Mouse (Mus musculus) mouse trophoblast stem cell (cell line): Measurements from ENCODE around the gene Mycbp2.

ENCODE experiments used
- in situ Hi-C, 2 experiments: fragments of 300-500 bp; cut with MseI, MboI; formaldehyde crosslinking; loops; 2 replicates in 1 of 2; 3 replicates in 1 of 2; pipeline ENCODE4 v1.15.1; 2025

The Mycbp2 gene

DNA sequence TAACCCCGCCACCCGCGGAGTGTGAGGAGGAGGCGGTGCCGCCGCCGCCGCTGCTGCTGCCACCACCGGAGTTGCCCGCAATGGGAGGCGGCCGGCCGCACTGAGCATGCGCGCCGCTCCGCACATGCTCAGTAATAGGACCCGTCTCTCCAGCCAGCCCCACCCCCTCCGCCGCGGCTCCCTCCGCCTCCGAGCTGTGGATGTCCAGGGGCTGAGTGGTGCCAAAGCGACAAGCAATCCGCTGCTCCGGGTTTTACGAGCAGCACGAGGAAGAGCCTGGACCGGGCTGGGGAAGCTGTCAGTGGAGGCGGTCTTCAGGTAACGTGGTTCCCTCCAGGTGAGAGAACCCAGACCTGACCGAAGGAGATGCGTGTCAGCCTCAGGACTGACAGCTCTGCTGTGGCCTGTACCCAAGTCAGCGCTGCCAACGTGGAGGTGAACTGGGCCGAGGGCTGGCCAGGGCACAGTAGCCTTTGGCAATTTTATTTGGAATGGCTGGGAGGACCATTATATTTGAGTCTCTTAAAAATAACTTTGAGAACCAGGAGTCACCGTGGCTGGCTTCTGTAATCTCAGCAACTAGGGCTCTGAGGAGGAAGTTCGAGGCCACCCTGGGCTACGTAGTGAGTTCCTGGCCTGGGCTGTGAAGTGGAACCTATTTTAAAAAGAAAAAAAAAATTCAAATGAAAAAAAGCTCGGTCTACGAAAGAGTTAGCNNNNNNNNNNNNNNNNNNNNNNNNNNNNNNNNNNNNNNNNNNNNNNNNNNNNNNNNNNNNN is at the start of gene Mycbp2:
TSS of gene Mycbp2 (minus strand) at position 86 of the 777 bp plus-strand sequence.
- in situ Hi-C loops = no loop called here

DNA sequence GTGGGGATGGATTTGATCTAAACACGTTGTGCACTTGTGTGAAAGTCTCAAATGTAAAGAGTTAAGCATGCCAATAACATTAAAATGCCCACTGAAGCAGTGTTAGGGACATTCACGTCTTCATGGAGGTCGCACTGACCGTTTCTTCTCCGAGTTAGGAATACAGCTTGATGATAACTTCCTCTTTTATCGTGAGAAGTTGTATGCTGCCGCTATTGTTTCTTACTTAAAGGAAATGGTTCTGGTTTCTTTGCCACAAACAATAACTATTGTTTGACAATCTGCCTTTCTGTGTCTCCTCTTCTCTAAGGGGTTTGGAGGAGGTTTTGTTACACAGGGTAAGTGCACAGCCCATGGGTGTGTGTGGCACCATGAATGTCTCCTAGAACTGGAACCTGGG is 45.8 kb upstream of the Mycbp2 start:
- in situ Hi-C loops = no loop called here

DNA sequence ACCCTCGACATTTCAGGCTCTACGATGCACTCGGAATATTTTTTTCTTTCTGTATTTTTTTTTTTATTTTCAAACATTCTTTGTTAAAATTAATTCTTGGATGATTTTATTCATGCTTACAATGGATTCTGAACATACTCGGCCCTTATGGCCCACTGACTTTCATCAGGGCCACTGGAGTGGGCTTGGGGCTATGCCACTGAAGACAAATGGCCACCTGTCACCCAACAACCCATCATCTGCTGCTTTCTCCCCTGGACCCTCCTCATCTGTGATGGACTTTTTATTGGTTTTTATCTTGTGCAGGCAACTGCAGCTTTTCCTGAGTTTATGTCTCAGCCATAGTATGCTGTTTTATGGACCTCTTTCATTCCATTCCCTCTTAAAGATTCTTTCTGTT is 40.8 kb upstream of the Mycbp2 start:
- in situ Hi-C loops = no loop called here

DNA sequence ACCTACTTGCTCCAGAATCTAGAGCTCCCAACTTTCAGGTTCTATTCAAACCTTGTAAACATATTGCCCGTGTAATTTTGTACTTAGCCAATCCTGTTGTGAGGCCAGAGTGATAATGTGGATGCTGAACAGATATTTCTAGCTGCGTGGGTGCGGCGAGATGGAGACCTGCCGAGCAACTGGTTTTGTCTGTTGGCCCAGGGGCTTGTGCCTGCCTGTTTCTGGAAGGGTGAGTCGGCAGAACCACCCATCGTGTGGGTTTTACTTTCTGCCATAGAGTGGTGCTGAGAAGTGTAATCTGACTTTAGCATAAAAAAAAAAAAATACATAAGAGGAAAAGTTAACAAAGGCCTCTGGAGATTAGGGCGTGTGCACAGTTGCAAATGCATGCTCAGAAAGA is 40.3 kb upstream of the Mycbp2 start:
- in situ Hi-C loops = no loop called here

DNA sequence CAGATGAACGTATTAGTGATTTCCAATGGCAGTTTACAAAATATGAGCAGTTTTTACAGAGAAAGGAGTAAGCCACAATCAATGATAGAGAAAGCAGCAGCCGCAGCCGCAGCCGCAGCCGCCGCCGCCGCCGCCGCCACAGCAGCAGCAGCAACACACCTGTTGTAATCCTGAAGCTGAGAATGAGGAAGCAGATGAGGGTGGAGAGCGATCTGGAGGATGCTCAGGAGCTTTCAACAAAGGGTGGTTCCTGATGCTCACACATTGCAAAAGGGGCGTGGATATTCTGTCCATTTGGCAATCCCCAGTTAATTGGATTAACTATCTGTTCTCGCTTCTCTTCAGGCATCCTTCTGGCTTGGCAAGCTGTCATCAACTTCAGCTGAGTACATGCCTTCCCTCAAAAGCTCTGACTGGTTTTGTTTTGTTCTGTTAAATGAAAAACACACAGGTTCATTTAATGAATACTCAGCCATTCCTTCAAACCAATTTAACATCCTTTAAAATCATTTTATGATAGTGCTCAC is 38.5 kb upstream of the Mycbp2 start:
- in situ Hi-C loops = no loop called here

DNA sequence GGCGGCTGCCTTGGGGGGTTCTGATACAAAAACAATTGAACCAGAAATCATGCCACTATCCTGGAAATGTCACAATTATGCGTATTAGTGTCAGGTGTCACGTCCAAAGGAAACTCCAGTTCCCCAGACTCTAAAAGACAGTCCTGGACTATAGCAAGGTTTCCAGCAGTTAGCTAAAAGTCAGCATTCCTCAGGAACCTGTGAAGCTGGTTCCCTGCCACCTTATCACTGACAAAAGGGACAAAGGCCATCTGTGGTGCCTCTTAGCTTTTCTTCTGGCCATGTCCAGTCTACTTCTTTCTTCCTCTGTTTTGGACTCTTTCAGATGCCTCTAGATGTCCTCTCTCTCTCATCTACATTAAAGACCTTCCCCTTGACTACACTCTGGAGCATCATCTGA is 32.1 kb upstream of the Mycbp2 start:
- in situ Hi-C loops = no loop called here

DNA sequence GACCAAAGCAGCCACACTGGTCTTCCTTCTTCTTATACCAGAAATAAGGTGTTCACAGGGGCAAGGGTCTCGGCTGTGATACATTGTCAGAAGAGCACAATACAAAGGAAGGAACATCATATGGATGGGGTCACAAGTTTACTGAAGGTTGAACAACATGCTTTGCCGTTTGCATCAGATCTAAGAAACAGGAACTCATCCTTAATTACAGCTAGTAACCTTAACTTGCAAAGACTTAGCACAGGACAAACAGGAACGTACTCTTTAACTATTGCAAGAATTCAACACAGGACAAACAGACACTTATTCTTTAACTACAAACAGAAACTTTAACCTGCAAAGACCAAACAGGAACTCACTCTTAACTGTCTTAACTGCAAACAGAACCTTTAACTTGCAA is 30.2 kb upstream of the Mycbp2 start:
- in situ Hi-C loops = no loop called here

DNA sequence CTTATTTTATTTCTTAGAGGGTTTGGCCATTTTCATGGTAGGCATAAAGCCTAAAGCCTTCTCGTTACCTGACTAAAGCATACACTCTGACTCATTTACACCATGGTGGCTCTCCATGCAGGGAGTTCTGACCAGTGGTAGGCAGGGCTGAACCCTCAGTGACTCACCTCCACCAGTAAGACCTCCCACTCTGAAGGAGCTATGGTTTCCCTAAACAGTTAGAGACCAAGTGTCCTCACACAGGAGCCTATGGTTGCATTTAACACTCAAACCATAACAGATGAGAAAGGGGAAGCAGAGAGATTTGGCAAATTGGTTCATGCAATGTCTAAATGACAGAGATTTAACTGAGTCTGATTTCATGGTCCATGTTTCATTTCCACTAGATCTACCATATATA is 28.9 kb upstream of the Mycbp2 start:
- in situ Hi-C loops = no loop called here

DNA sequence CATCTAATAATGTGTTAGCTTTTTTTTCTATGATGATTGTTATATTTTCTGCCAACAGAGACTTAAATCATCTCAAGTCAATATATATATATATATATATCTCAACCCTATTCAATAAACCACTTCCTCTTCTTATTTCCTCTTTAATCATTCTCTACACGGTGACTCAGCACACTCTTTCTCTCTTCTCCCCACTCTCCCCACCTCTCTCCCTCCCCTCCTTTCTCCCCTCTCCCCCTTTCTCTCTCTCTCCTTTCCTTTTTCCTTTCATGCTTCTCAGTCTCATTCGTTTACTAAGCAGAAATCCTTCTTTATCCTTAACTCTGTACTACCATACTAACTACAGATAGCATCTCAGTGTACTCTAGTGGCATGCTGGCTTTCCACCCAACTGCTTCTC is 16.6 kb upstream of the Mycbp2 start:
- in situ Hi-C loops = no loop called here

DNA sequence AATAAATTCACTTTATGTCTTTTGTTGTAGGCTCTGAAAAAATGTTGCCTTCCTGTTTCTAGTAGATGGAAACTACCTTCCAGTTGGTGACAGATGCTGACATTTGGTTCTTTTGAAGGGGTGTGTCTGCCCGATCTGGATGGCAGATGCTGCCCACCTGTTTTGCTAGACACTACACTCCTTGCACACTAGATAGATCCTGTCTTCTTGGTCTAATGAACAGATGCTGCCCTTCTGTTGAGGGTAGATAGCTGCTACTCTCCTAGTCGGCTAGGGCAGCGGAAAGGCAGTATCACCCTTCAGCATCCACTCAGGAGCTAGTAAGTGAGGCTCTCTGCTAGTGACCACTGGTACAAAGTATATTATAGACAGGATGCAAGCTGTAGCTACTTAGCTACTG is 9.5 kb upstream of the Mycbp2 start:
- in situ Hi-C loops = no loop called here

DNA sequence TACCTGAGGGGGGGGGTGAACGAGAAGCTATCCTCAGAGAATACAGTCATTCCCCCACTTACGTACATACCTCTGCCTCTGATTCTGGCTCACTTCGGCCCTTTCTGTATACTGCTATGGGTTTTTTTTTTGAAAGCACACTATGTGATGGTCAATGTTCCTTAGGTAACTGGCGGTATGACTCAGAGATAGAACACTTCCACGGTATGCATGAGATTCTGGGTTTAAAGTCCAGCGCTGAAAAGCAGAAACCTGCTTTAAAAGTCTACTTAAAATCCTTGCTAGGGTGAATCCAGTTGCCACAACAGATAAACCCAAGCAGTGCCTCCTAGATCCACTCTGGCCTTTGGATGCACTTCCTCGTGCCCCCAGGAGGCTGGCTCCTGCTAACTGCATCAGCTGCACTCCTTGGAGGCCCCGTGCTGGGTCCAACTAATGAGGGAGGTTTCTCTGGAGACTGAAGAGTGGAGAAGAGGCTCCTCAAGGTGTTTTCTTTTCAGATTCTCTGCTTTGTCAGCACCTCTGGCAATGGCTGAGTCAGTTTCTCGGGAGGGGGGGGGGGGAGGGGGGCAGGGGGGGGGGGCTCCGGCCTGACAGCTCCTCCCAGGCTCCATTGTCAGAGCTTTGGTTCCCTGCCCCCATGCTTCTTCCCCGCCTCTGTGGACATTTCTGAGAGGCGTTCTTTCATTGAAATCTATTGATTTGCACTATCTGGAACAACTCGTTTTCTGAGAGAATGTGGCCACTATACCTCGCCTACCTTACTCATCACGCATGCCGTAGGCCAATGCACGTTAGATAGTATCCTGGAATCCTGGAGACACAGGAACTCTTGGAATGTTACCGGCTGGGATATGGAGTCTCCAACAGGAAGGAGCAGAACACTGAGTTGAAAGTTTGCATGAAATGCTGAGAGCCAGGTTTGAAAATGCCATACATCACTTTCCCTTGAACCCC is 8.1 kb upstream of the Mycbp2 start:
- in situ Hi-C loops = no loop called here

DNA sequence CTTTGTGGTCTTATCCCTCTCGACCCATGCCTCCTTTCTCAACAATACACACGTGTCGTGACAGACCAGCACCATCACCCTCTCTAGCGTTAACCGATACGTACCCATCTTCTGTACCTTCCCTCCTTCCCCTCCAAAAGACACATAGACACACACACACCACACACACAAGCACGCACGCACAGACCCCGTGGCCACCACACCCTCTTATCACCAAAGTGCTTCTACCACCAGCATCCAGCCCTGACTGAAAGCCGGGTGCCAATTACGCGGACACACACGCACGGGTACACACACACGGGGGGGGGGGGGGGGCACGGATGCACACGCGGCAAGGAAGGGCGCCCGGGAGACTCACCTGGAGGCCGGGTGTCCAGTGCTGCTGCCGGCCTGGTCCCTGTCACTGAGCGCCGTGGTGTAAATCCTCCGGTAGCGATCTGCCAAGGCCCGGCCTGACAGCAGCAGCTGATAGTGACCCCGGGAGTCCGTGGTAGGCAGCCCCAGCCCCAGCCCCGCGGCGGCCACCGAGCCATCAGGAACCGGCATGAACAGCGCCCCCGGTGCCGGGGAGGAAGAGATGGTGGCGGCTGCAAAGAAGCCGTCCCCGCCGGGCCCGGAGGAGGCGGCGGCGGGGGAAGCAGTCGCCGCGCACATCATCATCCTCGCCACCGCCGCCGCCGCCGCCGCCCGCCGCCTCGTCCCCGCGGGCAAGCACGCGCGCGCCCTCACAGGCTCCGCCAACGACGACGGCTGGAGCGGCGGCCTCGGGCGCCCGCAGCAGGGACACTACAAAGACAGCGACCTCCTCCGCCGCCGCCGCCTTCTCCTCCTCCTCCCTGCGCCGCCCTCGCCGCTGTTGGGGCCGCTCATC is 521 bp downstream of the Mycbp2 start:
- in situ Hi-C loops = no loop called here

DNA sequence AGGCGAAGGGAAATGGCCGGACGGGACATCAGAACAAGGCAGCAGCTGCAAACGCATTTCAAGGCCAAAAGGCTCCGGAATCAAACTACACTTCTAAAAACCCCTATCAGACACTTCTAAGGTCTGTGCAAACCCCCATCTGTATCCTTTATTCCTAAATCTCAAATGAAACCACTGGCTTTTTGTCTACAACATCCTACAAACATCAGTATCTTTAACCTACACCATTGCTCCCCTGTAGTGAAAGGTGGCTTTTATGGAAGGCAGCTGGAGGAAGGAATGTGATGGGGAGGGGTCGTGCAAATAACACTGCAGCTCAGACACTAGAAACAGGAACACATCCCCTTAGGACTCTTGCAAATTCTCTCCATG is 1.1 kb downstream of the Mycbp2 start:
- in situ Hi-C loops = no loop called here

DNA sequence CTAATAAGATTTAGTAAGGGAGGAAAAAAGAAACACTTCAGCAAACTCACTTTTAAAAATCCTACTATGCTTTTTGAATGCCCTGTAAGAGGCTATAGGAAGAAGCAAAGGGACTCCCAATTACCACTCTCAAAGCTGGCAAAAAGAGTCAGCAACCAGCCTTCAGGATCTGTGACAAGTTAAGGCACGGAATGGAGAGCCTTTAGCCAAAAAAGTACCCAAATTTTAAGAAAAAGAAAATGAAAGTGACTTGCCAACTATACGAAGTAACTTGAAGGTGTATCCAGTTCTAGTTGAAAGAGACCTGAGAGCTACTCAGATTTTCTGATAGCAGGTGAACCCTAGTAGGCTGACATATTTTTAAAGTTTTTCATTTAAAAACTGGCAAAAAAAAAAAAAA is 1.6 kb downstream of the Mycbp2 start:
- in situ Hi-C loops = no loop called here

DNA sequence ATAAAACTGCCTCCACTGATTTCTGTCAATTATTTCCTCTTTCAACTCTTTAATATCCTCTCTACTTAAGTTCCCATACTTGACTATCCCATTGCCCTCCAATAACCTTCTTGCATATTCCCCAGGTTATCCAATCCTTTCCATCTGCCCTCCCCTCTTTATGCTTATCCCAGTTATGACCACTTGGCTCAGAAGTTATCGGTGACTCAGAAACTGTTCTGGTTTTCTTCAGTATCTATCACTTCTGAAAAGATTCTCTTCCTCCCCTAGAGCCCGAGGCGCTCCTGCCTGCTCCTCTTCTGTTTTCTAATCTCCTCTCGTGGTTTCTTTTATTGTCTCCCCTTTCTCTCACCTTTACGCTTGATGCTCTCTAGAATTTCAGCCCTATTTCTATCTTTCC is 2.8 kb downstream of the Mycbp2 start:
- in situ Hi-C loops = no loop called here

DNA sequence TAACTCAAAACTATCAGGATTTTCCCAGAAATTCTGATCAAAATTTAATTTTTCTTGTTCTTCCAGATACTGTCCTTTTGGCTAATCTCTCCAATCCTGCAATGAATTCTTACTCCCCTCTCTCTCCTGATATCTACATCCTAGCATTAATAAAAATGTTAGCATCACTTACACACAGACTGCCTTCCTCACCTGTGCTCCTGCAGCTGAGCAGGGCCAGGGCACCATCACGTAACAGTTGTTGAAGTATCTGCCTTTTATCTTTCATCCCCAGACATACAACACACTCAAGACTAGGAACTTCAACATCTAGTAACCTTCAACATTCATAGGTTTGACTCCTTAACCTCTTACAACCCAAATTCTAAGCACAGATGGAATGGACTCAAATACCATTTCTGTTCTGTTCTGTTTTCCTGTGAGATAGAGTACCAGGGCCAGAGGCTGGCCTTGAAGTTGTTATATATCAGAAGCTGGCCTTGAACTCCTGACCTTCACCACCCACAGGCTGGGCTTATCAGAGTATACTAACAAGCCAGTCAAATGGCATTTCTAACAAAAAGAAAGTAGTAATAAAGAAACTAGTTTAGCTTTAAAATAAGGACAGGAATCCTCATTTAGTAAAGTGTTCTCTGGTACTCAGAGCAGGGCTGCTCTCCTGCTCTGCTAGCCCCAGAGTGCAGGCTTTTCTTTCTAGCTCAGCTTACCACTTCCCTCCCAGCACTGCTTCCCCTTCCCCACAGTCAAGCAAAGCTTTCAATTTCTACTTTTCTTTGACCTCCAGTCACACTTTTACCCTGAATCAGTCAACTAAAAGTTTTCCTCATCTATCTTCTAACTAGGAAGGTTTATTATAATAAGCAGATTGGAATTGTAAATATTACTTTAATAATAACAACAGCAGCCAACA is 5.0 kb downstream of the Mycbp2 start:
- in situ Hi-C loops = no loop called here

DNA sequence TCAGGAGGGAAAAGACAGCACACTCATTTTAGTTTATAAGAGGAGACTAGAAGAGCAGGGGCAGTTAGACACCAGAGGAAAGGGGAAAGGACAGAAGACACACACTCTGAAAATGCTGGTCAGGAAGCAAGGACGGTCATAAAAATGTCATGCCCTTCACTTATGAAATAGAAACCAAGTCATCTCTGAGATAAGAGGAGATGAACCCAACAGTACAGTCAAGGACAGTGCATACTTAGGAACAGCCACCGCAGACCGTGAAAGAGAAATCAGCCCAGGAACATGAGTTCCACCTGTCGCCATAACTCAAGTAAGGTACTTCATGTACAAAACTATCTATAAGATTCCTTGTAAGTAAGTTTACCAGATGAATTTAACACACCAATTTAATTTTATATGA is 33.7 kb downstream of the Mycbp2 start:
- in situ Hi-C loops = no loop called here

DNA sequence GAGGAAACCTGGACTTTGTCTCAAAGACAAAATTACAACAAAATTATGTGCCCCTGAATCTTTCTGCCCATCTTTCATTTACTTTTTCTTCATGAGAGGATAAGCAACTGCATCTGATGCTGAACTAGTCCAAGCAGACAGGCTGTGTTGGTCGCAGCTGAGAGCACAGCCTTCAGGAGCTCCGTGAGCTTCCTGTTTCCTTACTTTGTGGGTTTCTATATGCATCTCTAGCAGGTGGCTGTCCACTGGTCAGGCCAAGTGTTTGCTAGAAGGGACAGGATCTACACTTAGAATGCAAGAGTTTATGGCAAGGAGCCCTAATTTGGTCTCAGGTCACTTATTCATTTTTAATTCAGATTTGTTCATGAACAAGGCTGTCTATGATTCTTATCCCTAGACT is 50.4 kb downstream of the Mycbp2 start:
- in situ Hi-C loops = no loop called here

DNA sequence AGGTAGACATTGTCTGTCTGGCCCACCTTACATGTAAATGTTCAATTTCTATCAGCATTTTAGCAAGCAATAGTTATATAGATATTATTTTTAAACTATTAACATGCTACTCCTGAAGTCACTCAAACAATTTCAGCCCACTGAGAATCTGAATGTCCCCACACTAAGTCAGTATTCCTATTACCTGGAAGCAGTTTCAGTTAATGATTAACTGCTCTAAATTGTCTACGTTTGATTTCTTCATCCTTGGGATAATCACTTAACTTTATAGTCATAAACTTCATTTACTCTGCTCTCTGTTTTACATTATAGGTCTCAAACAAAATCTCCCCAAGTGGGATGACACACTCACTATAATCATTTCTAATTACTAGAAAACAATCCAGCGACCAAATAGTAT is 60.0 kb downstream of the Mycbp2 start:
- in situ Hi-C loops = no loop called here

DNA sequence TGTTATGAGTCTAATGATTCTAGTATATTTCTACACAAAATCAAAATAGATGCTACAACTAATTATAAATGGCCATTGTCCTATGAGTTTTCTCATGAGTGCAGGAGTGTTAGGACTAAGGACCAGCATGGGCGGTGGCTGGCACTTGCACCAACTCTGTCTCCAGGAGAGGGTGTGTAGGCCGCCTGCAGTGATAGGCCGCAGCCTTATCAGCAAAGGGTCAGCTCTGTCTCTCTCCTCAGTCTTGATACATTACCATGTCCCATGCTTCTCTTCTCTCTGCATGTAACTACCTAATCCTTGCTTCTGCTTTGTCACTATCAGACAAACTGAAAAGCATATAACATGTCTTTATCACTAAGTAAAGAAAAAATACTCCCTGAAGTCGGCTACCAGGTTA is 69.9 kb downstream of the Mycbp2 start:
- in situ Hi-C loops = no loop called here

DNA sequence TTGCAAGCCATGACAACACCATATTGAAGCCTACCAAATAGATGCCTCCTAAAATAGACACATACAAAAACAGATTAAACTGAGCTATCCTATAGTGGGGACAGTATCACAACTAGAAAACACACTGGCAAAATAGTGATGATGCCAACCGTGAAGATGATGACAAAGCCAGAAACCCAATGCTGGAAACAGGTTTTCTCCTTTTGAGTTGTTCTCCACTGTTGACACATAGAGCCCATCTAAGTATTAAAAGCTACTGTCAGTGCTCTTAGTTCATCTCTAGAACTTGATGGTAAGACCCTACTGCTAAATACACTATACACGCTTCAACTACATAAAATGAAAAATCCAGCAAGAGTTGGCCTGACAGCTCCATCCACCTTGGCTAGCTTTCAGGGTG is 86.2 kb downstream of the Mycbp2 start:
- in situ Hi-C loops = no loop called here
